Mouse (Mus musculus) small intestine, adult 2 months (tissue): ENCODE measurements around the gene Gpd1. TPM values are rescaled to one million over a fixed set of nuclear protein-coding genes. Genes with fewer than 3 reads are reported as not detected.
A peak's percentile ranks its signal among the peaks of the same experiment; 100 is the strongest.

Experiments
- H3K27ac ChIP-seq: fragments of 200-500 bp; 2 replicates; pipeline ENCODE4 v1.5.1; 2012; ENCODE audit warnings: low read depth, low read length, control low read depth, inconsistent platforms; ENCODE audit not compliant: insufficient read depth
- H3K27me3 ChIP-seq: fragments of 200-500 bp; 2 replicates; pipeline ENCODE4 v1.6.1; 2012; ENCODE audit warnings: mild to moderate bottlenecking, moderate library complexity, low read length, inconsistent platforms; ENCODE audit not compliant: control insufficient read depth, insufficient read depth
- H3K36me3 ChIP-seq: fragments of 200-500 bp; 2 replicates; pipeline ENCODE4 v1.6.1; 2012; ENCODE audit warnings: mild to moderate bottlenecking, low read length, control low read depth, inconsistent platforms; ENCODE audit not compliant: control insufficient read depth, insufficient read depth
- H3K4me1 ChIP-seq: fragments of 200-500 bp; 2 replicates; pipeline ENCODE4 v1.6.1; 2012; ENCODE audit warnings: low read length, inconsistent platforms, mixed read lengths; ENCODE audit not compliant: control insufficient read depth, insufficient read depth, insufficient read length
- H3K4me3 ChIP-seq: fragments of 200-500 bp; 2 replicates; pipeline ENCODE4 v1.5.1; 2012; ENCODE audit warnings: low read depth, mild to moderate bottlenecking, control low read depth, inconsistent platforms, low read length, moderate library complexity
- CTCF ChIP-seq: fragments of 200-500 bp; IDR thresholded peaks from 2 replicates; pipeline ENCODE4 v1.5.1; 2012; ENCODE audit warnings: low read depth, mild to moderate bottlenecking, control low read depth, inconsistent platforms, low read length, moderate library complexity, mixed read lengths; ENCODE audit not compliant: insufficient replicate concordance, insufficient read length; ENCODE audit errors: extremely low read depth
- POLR2A ChIP-seq: fragments of 200-500 bp; IDR thresholded peaks from 2 replicates; pipeline ENCODE4 v1.6.1; 2012; ENCODE audit warnings: low read depth, mild to moderate bottlenecking, control low read depth, inconsistent platforms, low read length, moderate library complexity
- WGBS: fragments of 180-500 bp; shearing (Covaris S2); methylation state at CpG from one replicate; pipeline ENCODE4 v1.1.7; 2018; 5-methylcytosine and 5-hydroxymethylcytosine counted together
- polyA plus RNA-seq: library from polyadenylated mRNA; depleted of rRNA; stranded (reverse); fragments of >200 nt; gene quantifications from 2 replicates; pipeline ENCODE4 v1.2.3, GENCODE M21; 2012

The Gpd1 gene
- polyA plus RNA-seq, 1 experiment: 260 TPM

DNA sequence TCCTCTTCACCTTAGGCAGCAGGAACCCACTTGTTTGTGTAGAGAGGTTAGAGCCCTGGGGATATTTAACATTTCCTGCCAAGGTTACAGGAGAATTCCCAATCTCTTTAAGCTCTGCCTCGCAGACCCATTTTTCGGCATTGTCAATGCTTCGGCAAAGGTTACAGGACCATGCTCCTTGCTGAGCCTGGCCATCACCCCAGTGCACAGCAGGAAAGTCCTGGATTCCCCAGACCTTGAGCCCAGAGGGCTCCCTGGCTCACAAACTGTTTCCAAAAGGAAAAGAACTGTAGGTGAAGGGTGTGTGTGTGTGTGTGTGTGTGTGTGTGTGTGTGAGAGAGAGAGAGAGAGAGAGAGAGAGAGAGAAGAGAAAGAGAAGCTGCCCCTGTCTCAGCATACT, 42.4 kb upstream of the Gpd1 start:
- H3K36me3 ChIP-seq: no peaks in the 10 kb centered on the region
- H3K27ac ChIP-seq: no peak overlapping the region
- TF ChIP-seq POLR2A: no peak
- TF ChIP-seq CTCF: no peak
- H3K27me3 ChIP-seq: peaks cover 13% of the 10 kb centered on the region
- H3K4me1 ChIP-seq: no peaks in the 10 kb centered on the region
- no peak overlapping the region for H3K4me3 ChIP-seq
- 91% methylated on average over 3 of the region's 3 CpGs for WGBS

DNA sequence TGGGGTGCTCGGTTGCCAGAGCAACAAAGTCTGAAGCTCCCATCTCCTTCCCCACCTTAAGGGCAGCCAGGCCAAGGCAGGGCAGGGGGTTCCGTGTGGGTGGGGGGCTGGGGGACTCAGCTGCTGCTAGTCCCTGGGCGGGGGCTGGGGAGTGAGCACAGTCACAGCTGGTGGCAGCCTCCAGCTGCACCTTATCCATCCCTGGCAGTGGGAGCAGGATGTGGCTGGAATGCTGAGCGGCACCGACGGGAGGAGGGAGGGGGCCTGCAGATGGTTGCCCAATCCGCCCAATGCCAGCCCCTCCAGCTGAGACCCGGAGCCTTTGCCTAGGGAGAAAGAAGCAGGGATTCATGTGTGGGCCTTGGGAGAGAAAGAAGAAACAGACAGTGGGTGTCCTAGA, 40.2 kb upstream of the Gpd1 start:
- H3K36me3 ChIP-seq: no peaks in the 10 kb centered on the region
- H3K4me3 ChIP-seq: no peak overlapping the region
- H3K27me3 ChIP-seq: 0 out of 2 replicates have a peak, but pooled peaks cover 3% of the 10 kb centered on the region
- no peaks in the 10 kb centered on the region for H3K4me1 ChIP-seq
- WGBS: 75% methylated on average over 8 of the region's 8 CpGs
- TF ChIP-seq CTCF (no peak), POLR2A (no peak)
- no peak overlapping the region for H3K27ac ChIP-seq

DNA sequence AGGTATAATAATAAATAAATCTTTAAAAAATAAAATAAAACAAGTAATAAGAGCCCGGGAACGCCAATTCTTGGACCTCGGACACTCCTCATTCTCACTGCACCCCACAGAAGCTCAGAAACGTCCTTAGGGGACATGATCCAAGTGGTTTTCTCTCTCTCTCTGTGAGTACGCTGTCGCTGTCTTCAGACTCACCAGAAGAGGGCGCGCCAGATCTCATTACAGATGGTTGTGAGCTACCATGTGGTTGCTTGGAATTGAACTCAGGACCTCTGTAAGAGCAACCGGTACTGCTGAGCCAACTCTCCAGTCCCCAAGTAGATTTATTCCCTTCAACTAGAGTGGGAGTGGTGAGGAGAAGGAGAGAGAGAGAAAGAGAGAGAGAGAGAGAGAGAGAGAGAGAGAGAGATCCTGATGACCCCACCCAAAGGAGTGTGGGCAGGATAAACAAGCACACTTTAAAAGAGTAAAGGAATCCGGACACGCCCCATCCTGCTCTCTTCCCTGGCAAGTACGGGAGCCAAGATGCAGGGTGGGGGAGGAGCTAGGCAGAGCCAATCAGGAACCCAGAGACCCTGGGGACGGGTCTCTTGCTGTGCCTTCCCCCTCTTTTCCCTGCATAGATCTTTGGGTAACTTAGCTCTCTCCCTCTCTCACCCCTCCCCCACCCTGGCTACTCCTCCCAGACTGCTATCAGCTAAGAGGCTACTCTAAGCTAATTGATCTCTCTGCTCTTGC, 39.1 kb upstream of the Gpd1 start:
- no peaks in the 10 kb centered on the region for H3K4me1 ChIP-seq
- TF ChIP-seq POLR2A (no peak), CTCF (peak; percentile 37; the same call in 1 of the 2 replicates)
- H3K27me3 ChIP-seq: 0 out of 2 replicates have a peak, but pooled peaks cover 3% of the 10 kb centered on the region
- no peak overlapping the region for H3K27ac ChIP-seq
- no peak overlapping the region for H3K4me3 ChIP-seq
- no peaks in the 10 kb centered on the region for H3K36me3 ChIP-seq
- 14% methylated on average over 13 of the region's 13 CpGs for WGBS

DNA sequence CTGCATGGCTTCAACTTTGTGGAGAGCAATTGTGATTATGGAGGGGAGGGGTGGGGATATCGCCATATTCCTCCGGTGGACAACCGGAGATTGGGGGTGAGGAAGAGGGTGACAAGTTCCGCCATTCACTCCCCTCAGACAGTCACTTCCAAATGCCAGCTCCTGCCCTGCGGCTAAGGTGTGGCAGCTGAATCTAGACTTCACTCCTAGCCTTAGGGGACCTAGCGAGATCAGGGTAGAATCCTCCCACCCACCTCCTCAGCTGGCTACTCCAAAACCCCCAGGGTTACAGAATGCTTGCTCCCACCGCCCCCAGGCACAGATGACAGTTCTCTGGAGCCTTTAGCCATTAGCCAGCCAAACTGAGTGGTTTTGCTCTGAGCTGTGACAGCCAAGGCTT, 38.3 kb upstream of the Gpd1 start:
- Histone ChIP-seq H3K4me3 (no peak overlapping the region), H3K27me3 (0 out of 2 replicates have a peak, but pooled peaks cover 3% of the 10 kb centered on the region), H3K27ac (no peak overlapping the region), H3K36me3 (no peaks in the 10 kb centered on the region), H3K4me1 (no peaks in the 10 kb centered on the region)
- 61% methylated on average over 7 of the region's 7 CpGs for WGBS
- TF ChIP-seq CTCF (no peak), POLR2A (no peak)

DNA sequence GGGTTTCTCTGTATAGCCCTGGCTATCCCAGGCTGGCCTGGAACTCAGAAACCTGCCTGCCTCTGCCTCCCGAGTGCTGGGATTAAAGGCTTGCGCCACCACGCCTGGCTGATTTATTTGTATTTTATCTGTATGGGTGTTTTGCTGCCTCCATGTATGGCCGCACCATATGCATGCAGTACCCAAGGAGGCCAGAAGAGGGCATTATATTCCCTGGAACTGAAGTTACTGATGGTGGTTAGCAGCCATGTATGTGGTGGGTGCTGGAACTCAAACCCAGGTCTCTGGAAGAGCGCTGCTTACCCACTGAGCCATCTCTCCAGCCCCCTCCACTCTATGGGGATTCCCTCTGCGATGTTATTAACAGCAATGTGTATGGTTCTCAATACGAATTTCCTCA, 34.4 kb upstream of the Gpd1 start:
- Histone ChIP-seq H3K4me1 (no peaks in the 10 kb centered on the region), H3K4me3 (no peak overlapping the region), H3K27me3 (0 out of 2 replicates have a peak, but pooled peaks cover 3% of the 10 kb centered on the region), H3K36me3 (no peaks in the 10 kb centered on the region), H3K27ac (no peak overlapping the region)
- 89% methylated on average over 7 of the region's 7 CpGs for whole genome bisulfite sequencing
- no peak for TF ChIP-seq POLR2A
- TF ChIP-seq CTCF: peak; percentile 45; the same call in 1 of the 2 replicates

DNA sequence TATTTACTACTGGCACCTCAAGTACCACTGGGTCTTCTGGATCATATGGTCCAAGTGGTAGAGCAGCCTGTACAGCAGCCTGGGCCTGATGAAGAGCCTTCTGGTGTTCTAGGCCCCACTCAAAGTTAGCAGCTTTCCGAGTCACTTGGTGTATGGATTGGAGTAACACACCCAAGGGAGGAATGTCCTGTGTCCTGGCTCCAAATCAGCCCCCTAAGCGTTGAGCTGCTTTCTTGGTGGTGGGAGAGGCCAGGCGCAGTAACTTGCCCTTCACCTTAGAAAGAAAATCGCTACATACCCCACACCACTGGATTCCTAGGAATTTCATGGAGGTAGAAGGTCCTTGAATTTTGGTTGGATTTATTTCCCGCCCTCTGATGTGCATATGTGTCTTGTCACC, 33.2 kb upstream of the Gpd1 start:
- H3K27ac ChIP-seq: no peak overlapping the region
- WGBS: 88% methylated on average over 5 of the region's 5 CpGs

DNA sequence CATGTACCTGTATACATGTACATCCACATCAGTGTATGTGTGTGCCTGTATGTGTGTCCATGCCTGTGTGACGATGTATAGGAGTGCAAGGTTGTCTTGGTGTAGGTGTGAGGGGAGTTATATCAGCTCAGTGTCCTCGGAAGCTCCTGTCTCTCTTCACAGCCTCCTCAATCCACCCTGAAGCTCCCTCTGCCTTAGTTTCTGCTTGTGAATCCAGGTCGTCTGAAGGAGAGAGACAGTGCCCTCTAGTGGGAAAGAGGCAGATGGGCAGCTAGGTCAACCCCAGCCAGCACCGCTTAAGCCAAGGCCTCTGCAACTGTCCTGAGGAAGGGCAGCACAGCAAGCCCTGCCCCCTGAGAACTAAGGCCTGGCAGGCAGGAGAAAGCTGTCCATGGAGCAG, 28.6 kb upstream of the Gpd1 start:
- TF ChIP-seq CTCF (peak; percentile 90; the same call in 1 of the 2 replicates), POLR2A (no peak)
- Histone ChIP-seq H3K27me3 (no peaks in the 10 kb centered on the region), H3K4me3 (no peak overlapping the region), H3K4me1 (no peaks in the 10 kb centered on the region), H3K27ac (no peak overlapping the region), H3K36me3 (no peaks in the 10 kb centered on the region)
- WGBS: 3% methylated on average over 4 of the region's 4 CpGs

More for the DNA sequence above, 33.2 kb upstream of the Gpd1 start:
- H3K27me3 ChIP-seq: 0 out of 2 replicates have a peak, but pooled peaks cover 3% of the 10 kb centered on the region
- H3K4me3 ChIP-seq: no peak overlapping the region
- no peaks in the 10 kb centered on the region for H3K4me1 ChIP-seq
- TF ChIP-seq POLR2A (no peak), CTCF (no peak)
- no peaks in the 10 kb centered on the region for H3K36me3 ChIP-seq
